Mouse (Mus musculus) kidney, postnatal 0 days (tissue): ENCODE data around the gene Tmem183a. TPM values are rescaled to one million over a fixed set of nuclear protein-coding genes. Genes with fewer than 3 reads are reported as not detected.
A peak's percentile ranks its signal among the peaks of the same experiment; 100 is the strongest.

Experiments used
- ATAC-seq: fragments of 200-750 bp; cut with Nextera tagmentation; replicated peaks from 2 replicates; pipeline ENCODE4 v1.8.0; 2017; ENCODE audit warnings: low read depth, moderate number of reproducible peaks, moderate TSS enrichment, moderate library complexity; ENCODE audit not compliant: low FRiP score
- DNase-seq: peaks from one replicate; pipeline ENCODE4 v3.0.0-alpha.2; 2016; ENCODE audit warnings: low spot score
- H3K27ac ChIP-seq: fragments of 300-500 bp; sonication (generic); 2 replicates; pipeline ENCODE4 v1.5.1; 2014; ENCODE audit warnings: mild to moderate bottlenecking
- H3K27me3 ChIP-seq: fragments of 300-500 bp; sonication (generic); 2 replicates; pipeline ENCODE4 v1.6.1; 2014; ENCODE audit warnings: low read length, mixed read lengths; ENCODE audit not compliant: insufficient read depth
- H3K36me3 ChIP-seq: fragments of 300-500 bp; sonication (generic); 2 replicates; pipeline ENCODE4 v1.6.1; 2014; ENCODE audit warnings: low read length, mixed read lengths; ENCODE audit not compliant: insufficient read depth
- H3K4me1 ChIP-seq: fragments of 300-500 bp; sonication (generic); replicated peaks from 2 replicates; pipeline ENCODE4 v1.6.1; 2014; ENCODE audit warnings: antibody characterized with exemption, low read length, mixed read lengths; ENCODE audit not compliant: insufficient read depth
- H3K4me2 ChIP-seq: fragments of 300-500 bp; sonication (generic); 2 replicates; pipeline ENCODE4 v1.6.1; 2014; ENCODE audit warnings: mild to moderate bottlenecking, low read length, moderate library complexity, mixed read lengths
- H3K4me3 ChIP-seq: fragments of 300-500 bp; sonication (generic); replicated peaks from 2 replicates; pipeline ENCODE4 v1.5.1; 2014; ENCODE audit warnings: low read depth, low read length
- H3K9ac ChIP-seq: fragments of 300-500 bp; sonication (generic); 2 replicates; pipeline ENCODE4 v1.6.1; 2014; ENCODE audit warnings: low read depth, low read length
- H3K9me3 ChIP-seq: fragments of 300-500 bp; sonication (generic); replicated peaks from 2 replicates; pipeline ENCODE4 v1.6.1; 2016; ENCODE audit warnings: low read length, inconsistent platforms, mixed read lengths
- CTCF ChIP-seq: IDR thresholded peaks from 2 replicates; pipeline ENCODE4 v1.5.1; 2016; ENCODE audit warnings: antibody characterized with exemption, low read depth, mild to moderate bottlenecking, moderate library complexity
- WGBS: fragments of 180-500 bp; shearing (Covaris S2); extraction: QIAGEN DNeasy Blood & Tissue Kit; methylation state at CpG from one replicate; pipeline ENCODE4 v1.1.7; 2014; 5-methylcytosine and 5-hydroxymethylcytosine counted together
- polyA plus RNA-seq: library from polyadenylated mRNA; unstranded; fragments of >200 nt; fragmentation: Nextera tagmentation; extraction: Ambion mirVana; gene quantifications from 2 replicates; pipeline ENCODE4 v1.2.1, GENCODE M21; 2015

Gene Tmem183a
- polyA plus RNA-seq, 1 experiment from 2014 or later: 56.7 TPM

GRCm38 (mm10) chr1:134393827-134394226 lies 32.0 kb upstream of the Tmem183a start:
- no peak for TF ChIP-seq CTCF
- ATAC-seq: no peak
- no peaks in the 10 kb centered on the region for H3K27me3 ChIP-seq
- H3K4me2 ChIP-seq: no peak overlapping the region
- 43% methylated on average over 5 of the region's 5 CpGs for WGBS
- H3K4me3 ChIP-seq: no peak overlapping the region
- no peaks in the 10 kb centered on the region for H3K4me1 ChIP-seq
- H3K27ac ChIP-seq: no peak overlapping the region
- H3K9me3 ChIP-seq: no peaks in the 10 kb centered on the region
- no peaks in the 10 kb centered on the region for H3K36me3 ChIP-seq
- no peak for DNase-seq
- no peak overlapping the region for H3K9ac ChIP-seq

- 96% methylated on average over 1 of the region's 1 CpGs for WGBS
- Histone ChIP-seq H3K27ac (no peak within 1 kb of the TSS), H3K4me1 (no peaks in the 10 kb centered on the region), H3K9ac (no peak within 1 kb of the TSS), H3K4me2 (no peak within 1 kb of the TSS), H3K27me3 (no peaks in the 10 kb centered on the region), H3K36me3 (no peaks in the 10 kb centered on the region), H3K9me3 (no peaks in the 10 kb centered on the region), H3K4me3 (no peak within 1 kb of the TSS)
- no peak for TF ChIP-seq CTCF
- ATAC-seq (no peak), DNase-seq (no peak)
Observed at GRCm38 (mm10) chr1:134385666-134386065, 23.9 kb upstream of the Tmem183a start, which contains the start of gene 4933406M09Rik. Gene 4933406M09Rik, plus strand, starts transcription at chr1:134385940.

GRCm38 (mm10) chr1:134385176-134385575 lies 23.4 kb upstream of the Tmem183a start:
- H3K27ac ChIP-seq: no peak overlapping the region
- H3K4me3 ChIP-seq: no peak overlapping the region
- H3K9ac ChIP-seq: no peak overlapping the region
- no peaks in the 10 kb centered on the region for H3K4me1 ChIP-seq
- H3K4me2 ChIP-seq: no peak overlapping the region
- H3K9me3 ChIP-seq: no peaks in the 10 kb centered on the region
- no peak for DNase-seq
- no peaks in the 10 kb centered on the region for H3K36me3 ChIP-seq
- no peak for TF ChIP-seq CTCF
- ATAC-seq: no peak
- H3K27me3 ChIP-seq: no peaks in the 10 kb centered on the region

GRCm38 (mm10) chr1:134384581-134384980 lies 22.8 kb upstream of the Tmem183a start:
- H3K27me3 ChIP-seq: no peaks in the 10 kb centered on the region
- H3K27ac ChIP-seq: no peak overlapping the region
- TF ChIP-seq CTCF: no peak
- no peaks in the 10 kb centered on the region for H3K4me1 ChIP-seq
- H3K4me3 ChIP-seq: no peak overlapping the region
- H3K36me3 ChIP-seq: no peaks in the 10 kb centered on the region
- H3K4me2 ChIP-seq: no peak overlapping the region
- no peak for DNase-seq
- no peak overlapping the region for H3K9ac ChIP-seq
- ATAC-seq: no peak
- 77% methylated on average over 4 of the region's 4 CpGs for WGBS
- no peaks in the 10 kb centered on the region for H3K9me3 ChIP-seq

GRCm38 (mm10) chr1:134381795-134382625 lies 20.2 kb upstream of the Tmem183a start:
- Histone ChIP-seq H3K27ac (no peak overlapping the region), H3K36me3 (no peaks in the 10 kb centered on the region), H3K4me1 (no peaks in the 10 kb centered on the region), H3K4me3 (peak overlapping the region; percentile 31), H3K9ac (0 out of 2 replicates have a peak overlapping the region, but pooled peaks have one; percentile 32), H3K27me3 (no peaks in the 10 kb centered on the region), H3K4me2 (peak overlapping the region; percentile 62), H3K9me3 (no peaks in the 10 kb centered on the region)
- DNase-seq (peak; percentile 46), ATAC-seq (0 out of 2 replicates have a peak, but pooled peaks have one; percentile 46)
- TF ChIP-seq CTCF: no peak
- 5% methylated on average over 19 of the region's 19 CpGs for WGBS

- no peaks in the 10 kb centered on the region for H3K9me3 ChIP-seq
- H3K27ac ChIP-seq: no peak overlapping the region
- no peak for TF ChIP-seq CTCF
- no peaks in the 10 kb centered on the region for H3K27me3 ChIP-seq
- no peak overlapping the region; the same call in 1 of the 2 replicates for H3K4me2 ChIP-seq
- WGBS: 61% methylated on average over 2 of the region's 2 CpGs
- DNase-seq: peak; percentile 55
- no peaks in the 10 kb centered on the region for H3K4me1 ChIP-seq
- H3K36me3 ChIP-seq: no peaks in the 10 kb centered on the region
- H3K9ac ChIP-seq: no peak overlapping the region
- no peak overlapping the region for H3K4me3 ChIP-seq
- ATAC-seq: no peak
Observed at GRCm38 (mm10) chr1:134381051-134381450, 19.3 kb upstream of the Tmem183a start.
